Mouse (Mus musculus): Measurements from ENCODE around the gene Unc13d.
"Not testable (repeated sequence)": the region's sequence is repeated elsewhere in the genome, so short reads cannot be mapped to it uniquely, and the experiment has no call there.

The Unc13d gene

DNA sequence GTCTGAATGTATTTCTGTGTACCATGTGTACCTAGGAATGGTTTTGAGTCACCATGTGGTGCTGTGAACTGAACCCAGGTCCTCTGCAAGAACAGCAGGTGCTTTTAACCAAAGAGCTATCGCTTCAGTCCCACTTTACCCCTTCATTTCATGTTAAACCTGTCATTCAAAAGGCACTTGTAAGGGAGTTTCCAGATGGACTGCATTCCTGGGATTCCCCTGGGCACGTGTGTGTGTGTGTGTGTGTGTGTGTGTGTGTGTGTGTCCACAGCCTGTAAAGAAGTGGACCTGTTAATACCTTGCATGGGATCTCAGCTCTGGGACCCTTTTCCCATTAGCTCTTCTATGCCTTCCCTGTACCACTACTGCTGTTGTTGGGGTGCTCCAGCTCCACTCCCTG lies 28.2 kb downstream of the Unc13d start:
- DNase-seq (ENCODE audit: low spot score in 2 of 2): no peak

DNA sequence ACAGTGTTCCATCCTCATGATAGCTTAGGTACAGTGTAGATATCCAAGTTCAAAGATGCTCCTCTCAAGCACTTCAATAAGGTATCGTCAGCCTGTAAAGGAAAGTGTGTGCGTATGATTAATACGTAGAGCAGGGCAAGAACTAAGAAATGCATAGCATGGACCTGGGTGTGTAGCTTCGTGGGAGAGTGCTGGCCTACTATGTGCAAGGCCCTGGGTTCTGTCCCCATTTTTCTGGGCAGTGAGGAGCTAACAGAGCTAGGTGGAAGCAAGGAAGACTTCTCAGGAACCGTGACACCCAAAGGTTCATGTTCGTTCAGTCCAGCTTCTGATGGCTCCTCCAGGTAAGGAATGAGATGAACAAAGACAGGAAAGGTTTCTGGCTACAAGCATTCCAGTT lies 32.6 kb downstream of the Unc13d start:
- DNase-seq (ENCODE audit: low spot score in 2 of 2): no peak

DNA sequence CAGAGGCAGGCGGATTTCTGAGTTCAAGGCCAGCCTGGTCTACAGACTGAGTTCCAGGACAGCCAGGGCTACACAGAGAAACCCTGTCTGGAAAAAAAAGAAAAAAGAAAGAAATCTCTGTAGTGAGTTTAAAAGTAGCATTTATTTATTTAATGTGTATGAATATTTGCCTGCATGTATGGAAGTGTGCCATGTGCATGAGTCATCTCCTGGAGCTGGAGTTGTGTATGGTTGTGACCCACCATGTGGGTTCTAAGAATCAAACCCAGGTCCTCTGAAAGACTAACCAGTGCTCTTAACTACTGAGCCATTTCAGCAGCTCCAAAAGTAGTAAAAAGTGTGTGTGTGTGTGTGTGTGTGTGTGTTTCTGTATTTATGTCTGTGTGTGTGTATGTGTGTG lies 34.5 kb downstream of the Unc13d start:
- DNase-seq (ENCODE audit: low spot score in 2 of 2): no peak

DNA sequence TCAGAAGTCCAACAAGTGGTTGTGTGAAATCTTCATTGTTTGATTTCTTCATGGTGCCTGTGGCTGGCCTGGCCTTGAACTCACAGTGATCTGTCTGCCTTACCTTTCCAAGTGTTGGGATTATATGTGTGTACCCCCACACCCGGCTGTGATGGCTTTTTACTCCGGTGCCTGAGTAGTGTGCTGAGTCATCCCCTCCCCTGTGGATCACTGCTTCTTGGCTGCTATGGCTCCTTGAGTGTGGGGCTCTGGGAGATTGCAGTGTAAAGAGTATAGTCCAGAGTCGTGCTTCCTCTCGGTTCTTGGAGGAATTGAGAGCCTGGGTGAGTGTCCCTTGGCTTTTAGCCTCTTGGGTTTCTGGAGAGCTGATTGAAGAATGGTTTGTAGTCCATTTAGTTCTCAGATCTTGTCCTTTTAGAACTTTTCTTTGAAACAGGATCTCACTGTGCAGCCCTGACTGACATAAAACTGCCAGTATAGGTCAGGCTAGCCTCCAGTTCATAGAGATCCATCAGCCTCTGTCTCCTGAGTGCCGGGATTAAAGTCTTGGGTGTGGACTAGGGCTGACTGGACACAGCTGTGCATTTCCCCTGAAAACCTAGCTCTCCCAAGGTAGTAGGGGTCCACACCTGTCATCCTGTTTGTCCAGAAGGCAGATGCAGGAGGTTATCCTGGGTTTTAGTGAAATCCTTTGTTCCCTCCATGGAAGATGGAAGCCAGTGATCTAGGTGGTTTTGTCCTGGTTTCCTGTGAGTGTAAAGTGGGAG lies 35.2 kb downstream of the Unc13d start:
- no peak for DNase-seq (ENCODE audit: low spot score in 2 of 2)

DNA sequence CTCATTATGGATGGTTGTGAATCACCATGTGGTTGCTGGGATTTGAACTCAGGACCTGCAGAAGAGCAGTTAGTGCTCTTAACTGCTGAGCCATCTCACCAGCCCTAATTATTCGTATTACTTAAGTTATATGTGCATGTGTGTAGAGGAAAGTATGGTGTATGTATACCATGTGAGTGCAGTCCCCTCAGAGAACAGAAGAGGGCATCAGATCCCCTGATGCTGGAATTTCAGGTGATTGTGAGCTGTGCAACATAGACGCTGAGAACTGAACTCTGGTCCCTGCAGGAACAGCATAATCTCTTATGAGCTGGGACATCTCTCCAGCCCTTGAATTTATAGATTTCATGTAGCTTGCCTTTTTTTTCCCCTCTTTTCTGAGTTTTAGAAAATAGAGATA lies 35.9 kb downstream of the Unc13d start:
- no peak for DNase-seq (ENCODE audit: low spot score in 2 of 2)

DNA sequence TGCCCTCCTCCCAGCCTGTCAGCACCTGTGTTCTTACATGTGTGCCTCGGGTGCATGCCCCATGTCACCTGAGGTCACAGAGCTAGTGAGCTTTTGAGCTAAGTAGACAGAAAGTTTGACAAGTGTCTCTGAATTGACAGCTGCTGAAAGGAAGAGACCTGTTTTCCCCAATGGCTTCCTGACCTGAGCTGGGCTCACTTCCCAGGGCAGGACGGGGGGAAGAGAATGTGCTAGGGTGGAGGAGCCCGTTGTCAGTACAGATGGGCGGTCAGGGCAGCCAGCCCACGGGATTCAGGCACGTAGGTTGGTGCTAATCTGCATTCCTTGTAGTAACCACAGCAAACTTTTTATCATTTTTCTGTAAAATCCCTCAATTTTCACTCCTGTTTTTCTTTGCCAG lies 37.2 kb downstream of the Unc13d start:
- no peak for DNase-seq (ENCODE audit: low spot score in 2 of 2)

DNA sequence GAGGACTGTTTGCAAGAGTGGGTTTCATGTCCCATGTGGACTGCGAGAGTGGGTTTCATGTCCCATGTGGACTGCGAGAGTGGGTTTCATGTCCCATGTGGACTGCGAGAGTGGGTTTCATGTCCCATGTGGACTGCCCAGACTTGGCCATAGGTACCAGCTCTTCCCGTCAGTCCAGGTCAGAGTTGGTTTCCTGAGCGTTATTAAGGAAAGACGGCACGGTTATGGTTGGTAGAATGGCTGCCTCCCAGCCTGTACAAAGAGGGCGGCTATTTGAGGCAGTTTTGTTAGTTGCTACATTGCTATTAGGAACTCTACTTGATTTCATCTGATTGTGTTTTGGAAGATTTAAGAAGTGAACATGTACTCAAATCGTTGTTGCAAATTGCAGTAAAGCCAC lies 39.9 kb downstream of the Unc13d start:
- no peak for DNase-seq (ENCODE audit: low spot score in 2 of 2)

DNA sequence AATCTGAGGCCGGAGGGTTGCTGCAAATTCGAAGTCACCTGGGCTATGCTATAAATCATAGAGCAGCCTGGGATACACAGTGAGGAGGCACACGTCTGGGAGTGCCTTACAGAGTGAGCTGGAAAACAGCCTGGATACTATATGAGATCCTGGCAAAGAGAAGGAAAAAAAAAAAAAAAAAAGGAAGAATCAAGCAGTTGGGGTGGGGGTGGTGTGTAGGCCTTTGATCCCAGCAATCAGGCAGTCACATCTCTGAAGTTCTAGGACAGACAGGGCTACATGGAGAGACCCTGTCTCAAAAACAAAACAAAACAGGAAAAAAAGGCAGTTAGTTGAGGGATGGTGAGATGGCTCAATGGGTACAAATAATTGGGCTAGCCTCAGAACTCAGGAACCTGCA lies 41.1 kb downstream of the Unc13d start:
- DNase-seq (ENCODE audit: low spot score in 2 of 2): no peak

DNA sequence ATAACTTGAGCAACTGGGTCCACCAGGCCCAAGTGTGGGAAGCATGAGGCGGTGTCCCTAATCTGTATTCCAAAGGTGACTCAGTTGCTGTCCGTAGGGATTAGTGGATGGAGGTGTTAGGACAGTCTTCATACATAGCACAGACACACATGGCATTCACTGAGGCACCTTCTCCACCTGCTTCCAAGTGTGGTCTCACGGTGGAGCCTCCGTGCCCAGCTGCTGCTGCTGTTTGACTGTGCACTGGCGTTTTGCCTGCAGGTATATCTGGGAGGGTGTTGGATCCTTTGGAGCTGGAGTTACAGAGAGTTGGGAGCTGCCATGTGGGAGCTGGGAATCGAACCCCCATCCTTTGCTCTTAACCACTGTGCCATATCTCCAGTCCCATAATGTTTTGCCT lies 43.2 kb downstream of the Unc13d start:
- DNase-seq (ENCODE audit: low spot score in 2 of 2): no peak

DNA sequence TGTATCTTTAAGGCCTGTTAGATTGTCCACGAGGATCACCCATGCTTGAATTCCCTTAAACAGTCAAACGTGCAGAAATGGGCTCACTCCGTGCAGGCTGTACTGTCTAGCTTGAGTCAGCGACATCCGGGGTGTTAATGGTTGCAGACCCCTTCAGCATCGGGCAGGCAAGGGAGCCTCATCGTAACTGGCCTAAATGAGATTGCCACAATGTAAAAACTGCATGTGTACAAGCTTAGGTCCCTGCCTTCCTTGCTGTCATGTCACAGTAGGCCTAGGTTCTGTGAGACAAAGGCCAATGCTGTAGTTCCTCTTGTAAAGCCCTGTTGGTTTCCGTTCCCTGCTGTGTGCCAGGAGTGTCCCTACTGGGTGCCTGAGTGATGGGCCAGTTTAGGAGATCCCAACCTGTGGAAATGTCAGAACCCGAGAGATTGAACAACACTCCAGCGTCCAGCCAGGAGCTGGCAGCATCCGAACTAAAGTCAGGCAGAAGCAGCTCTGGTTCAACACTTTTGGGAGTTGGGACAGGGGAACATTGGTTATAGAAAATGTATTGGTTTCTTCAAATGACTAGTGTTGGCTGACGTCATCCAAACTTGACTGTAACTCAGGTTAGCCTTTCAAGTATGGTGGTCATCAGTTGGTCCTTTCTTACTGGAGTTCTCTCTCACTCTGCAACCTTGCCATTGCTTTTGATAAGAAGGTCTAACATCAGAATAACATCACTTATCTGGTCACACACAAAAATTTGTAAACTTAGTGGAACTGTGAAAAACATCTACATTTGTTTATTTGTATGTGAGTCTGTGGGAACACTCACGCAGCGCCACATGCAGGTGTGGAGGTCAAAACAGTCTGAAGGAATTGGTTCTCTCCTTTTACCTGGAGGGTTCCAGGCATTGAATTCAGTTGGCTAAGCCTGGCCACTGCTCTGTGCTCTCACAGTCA lies 46.6 kb downstream of the Unc13d start:
- peak in 1 of 2 experiments; percentile 31 for DNase-seq (ENCODE audit: low spot score in 2 of 2)

DNA sequence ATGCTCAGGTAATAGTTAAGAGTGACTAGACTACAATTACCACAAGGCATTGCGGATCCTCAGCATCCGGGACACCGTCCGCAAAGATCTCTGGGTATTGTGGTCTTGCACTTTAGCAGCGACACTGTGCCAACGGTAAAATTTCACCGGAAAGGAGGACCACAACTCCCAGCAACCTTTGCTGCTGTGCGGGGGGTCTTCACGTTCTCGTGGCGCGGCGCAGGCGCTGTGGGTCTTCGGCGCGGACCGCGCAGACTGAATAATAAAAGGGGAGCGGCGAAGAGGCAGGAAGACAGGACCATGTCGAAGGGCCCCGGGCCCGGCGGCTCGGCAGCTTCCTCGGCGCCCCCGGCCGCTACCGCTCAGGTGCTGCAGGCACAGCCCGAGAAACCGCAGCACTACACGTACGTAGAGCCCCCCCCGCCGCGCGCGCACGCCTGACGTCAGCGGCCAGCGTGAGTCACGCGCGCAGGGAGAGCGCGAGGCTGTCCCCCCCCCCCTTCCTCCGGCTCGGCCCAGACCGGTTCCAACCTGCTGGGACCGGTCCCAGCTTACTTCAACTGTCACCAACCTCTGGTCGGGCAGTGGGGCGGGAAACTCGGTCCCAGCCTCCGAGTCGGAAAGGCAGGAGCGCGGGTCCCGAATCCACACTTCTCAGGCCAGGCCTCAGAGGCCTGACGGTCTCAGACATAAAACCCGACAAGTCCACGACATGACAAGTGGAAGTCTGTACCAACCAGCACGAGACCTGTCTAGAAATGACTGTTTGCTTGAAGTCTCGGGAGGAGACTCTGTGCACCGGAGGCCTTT lies 47.5 kb downstream of the Unc13d start, which contains the start of gene Unk:
TSS of gene Unk (plus strand) at position 235 of the 810 bp plus-strand sequence.
- peak; percentile 91 to 97 for DNase-seq (ENCODE audit: low spot score in 2 of 2)

DNA sequence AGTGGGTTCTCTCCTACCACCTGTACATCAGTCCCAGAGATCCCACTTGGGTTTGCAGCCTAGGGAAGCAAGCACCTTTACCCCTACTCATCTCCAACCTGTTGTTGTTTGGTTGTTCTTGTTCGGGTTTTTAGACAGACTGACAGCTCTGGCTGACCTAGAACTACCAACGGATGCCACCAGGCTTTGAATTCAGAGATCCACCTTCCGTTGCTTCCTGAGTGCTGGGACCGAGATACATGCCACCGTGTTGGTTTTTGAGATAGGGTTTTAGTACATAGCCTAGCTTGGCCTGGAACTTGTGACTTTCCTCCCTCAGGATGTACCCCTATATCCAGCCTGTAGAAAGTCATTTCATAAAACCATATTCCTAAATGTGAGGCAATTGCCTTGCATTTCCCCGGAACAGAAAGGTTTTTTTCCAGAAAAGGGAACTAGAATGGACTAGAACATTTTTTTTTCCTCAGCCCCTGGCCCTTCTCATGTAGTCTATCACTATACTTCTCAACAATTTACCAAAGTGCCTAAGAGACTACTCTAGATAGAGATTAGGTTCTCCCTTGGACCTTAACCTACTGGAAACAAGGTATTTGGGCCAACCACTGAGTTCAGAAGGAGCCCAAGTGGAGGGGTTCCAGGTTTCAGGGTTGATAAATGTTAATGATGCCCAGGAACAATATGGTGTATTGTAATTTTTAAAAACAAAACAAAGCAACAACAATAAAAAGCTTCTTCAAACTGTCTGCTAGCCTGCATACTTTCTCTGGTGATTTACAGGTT lies 48.5 kb downstream of the Unc13d start:
- no peak for DNase-seq (ENCODE audit: low spot score in 2 of 2)

DNA sequence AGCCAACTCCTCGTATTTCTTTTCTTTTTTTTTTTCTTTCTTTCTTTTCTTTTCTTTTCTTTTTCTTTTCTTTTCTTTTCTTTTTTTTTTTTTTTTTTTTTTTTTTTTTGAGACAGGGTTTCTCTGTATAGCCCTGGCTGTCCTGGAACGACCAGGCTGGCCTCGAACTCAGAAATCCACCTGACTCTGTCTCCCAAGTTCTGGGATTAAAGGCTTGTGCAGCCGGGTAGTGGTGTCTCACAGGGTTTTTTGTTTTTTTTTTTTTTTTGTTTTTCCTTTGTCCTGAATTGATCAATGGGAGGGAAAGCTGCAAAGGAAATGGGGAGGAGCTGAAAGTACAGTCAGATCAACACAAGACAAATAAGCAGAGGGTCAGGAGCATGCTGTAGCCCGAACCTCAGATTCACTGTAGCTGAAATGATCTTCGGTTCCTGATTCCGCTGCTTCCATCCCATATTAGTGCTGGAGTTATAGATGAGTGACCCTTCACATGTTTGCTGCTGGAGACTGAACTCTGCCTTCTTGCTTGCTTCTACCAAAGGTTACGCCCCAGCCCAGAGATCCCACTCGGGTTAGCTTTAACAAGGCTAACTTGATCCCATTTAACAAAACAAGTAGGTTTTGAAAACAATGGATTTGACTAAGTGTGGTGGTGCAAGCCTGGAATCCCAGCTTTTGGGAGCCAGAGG lies 49.4 kb downstream of the Unc13d start:
- DNase-seq (ENCODE audit: low spot score in 2 of 2): no peak

DNA sequence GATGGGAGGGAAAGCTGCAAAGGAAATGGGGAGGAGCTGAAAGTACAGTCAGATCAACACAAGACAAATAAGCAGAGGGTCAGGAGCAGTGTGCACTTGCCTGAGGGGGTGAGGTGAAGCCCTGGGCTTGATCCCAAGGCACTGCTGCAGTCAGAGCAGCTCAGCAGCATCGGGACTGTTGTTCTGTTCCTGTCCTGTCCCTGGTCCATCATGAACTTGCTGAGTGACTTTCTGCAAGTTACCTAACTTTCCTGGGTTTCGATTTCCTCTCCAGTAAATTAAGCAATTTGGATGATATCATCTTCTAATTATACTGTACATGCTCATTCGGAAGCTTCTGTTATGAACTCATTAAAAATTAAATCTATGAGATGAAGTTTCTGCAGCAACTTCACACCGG lies 50.0 kb downstream of the Unc13d start, which contains the start of gene H3f3b:
TSS of gene H3f3b (minus strand) at position 207 of the 400 bp plus-strand sequence.
- no peak for DNase-seq (ENCODE audit: low spot score in 2 of 2)

DNA sequence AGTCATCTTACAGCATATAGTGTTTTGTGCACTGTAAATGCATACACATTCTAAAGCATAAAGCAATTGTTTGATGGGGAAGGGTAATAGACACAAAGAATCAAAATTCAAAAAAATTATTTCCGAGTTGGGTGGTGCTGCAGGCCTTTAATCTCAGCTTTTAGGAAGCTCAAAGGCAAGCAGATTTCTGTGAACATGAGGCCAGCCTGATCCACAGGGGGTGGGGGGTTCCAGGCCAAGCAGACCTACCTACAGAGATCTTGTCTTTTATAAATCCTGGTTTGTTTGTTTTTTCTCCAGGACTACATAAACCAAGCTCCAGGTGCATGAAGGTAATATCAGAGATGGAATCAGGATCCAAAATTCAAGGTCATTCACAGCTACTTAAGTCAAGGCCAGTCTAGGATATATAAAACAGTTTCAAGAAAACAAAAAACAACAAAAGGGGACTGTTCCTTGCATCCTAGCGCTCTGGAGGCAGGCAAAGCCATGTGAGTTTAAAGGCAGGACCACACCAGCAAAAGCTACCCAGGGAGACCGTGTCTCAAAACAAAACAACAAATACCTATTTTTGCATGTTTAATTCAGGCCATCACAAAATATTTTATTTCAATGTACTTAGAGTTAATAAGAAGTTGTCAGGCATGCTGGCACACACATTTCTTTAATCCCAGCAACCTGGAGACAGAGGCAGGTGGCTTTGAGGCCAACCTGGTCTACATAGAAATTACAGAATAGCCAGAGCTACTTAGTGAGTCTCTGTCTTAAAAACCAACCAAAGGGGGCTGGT lies 52.5 kb downstream of the Unc13d start:
- no peak for DNase-seq (ENCODE audit: low spot score in 2 of 2)

DNA sequence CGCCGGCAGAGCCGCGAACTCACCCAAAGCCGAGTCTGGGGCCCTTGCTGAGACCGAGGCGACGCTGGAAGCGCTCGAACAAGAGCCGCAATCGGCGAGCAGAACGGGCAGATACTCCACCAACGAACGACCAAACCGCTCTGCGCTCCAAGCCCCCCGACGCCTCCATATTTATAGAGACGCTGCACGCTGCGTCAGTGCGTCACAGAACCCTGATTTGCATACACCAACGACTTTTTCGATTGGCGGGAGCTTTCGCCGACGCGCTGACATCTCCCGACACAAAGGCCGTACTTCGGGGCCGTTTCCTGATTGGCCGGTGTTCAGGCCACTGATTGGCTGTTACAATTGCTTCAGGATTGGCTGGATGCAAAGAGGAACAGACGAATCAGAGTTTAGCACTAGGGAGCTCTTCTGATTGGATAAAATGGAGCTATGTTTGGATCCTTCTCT lies 53.4 kb downstream of the Unc13d start:
- DNase-seq (ENCODE audit: low spot score in 2 of 2): peak; percentile 87 to 92

DNA sequence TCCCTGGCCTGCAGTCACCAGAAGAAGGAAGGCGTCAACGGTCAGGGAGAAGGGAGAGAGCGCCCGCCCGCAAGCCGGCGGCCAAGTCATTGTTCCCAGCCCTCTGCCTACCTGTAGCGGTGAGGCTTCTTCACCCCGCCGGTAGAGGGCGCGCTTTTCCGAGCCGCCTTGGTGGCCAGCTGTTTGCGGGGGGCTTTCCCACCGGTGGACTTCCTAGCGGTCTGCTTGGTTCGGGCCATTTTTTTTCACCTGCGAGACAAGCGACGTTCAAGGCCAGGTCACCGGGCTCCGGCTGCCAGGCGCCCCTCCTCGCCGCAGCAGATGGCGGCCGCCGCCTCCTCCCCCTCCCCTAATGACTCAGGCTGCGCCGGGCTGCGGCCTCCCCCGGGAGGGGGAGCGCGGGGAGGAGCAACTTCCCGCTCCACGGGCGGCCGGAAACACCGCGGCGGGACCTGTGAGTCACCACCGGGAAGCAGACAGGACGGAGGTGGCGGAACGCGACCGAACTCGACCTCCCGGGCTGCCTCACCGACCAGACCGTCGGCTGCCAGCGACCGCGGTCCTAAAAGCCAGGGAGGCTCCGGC lies 53.9 kb downstream of the Unc13d start:
- DNase-seq (ENCODE audit: low spot score in 2 of 2): peak in 1 of 2 experiments; percentile 78

DNA sequence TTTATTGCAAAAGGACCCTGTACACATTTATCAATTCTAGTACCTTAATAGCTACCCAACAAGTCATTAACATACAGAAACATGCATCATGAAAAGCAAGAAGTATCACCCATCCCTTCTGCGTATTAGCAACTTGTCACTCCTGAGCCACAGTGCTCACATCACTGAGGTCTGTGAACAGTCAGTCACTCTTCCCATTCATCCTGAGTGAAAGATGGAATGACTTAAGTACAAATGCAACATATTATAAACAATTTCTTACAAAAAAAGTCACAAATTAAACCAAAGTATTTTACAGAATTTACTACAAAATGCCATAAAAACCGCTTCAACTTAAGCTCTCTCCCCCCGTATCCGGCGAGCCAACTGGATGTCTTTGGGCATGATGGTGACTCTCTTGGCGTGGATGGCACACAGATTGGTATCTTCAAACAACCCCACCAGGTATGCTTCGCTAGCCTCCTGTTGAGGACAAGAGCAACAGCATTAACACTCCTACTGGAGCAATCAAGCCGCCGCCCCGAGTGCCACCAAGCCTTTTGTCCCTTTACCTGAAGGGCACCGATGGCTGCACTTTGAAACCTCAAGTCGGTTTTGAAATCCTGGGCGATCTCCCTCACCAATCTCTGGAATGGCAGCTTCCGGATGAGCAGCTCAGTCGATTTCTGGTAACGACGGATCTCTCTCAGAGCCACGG lies 54.5 kb downstream of the Unc13d start:
- DNase-seq (ENCODE audit: low spot score in 2 of 2): not testable (repeated sequence)
